Mouse (Mus musculus) MEL (cell line): ENCODE measurements around the gene Sart1.

Source experiments
- CHD1 ChIP-seq: IDR thresholded peaks from 2 replicates; pipeline ENCODE4 v1.6.1; 2012; ENCODE audit warnings: low read depth, mild to moderate bottlenecking, inconsistent platforms, low read length, improper control_type of control experiment
- CTCF ChIP-seq, 3 experiments: IDR thresholded peaks in 2 of 3; conservative IDR thresholded peaks in 1 of 3; 2 replicates each; pipeline ENCODE4 v1.5.1; 2011 to 2012; ENCODE audit warnings: low read length in 3 of 3, low read depth in 2 of 3, mild to moderate bottlenecking in 2 of 3, improper control_type of control experiment in 1 of 3, inconsistent platforms in 1 of 3, mixed read lengths in 1 of 3, moderate library complexity in 1 of 3; ENCODE audit not compliant: control insufficient read depth in 1 of 3, insufficient read depth in 1 of 3, poor library complexity in 1 of 3, severe bottlenecking in 1 of 3
- E2F4 ChIP-seq: IDR thresholded peaks from 2 replicates; pipeline ENCODE4 v1.6.1; 2011; ENCODE audit warnings: low read depth, low read length, improper control_type of control experiment, borderline replicate concordance
- GATA1 ChIP-seq: IDR thresholded peaks from 2 replicates; pipeline ENCODE4 v1.6.1; 2011; ENCODE audit warnings: low read depth, low read length, improper control_type of control experiment
- KAT2A ChIP-seq: conservative IDR thresholded peaks from 2 replicates; pipeline ENCODE4 v1.6.1; 2012; ENCODE audit warnings: low read depth, low read length, improper control_type of control experiment, inconsistent platforms
- POLR2A ChIP-seq, 2 experiments: IDR thresholded peaks; 2 replicates each; pipeline ENCODE4 v1.6.1; 2011 to 2012; ENCODE audit warnings: low read length in 2 of 2, mild to moderate bottlenecking in 2 of 2, control low read depth in 1 of 2, improper control_type of control experiment in 1 of 2, low read depth in 1 of 2, moderate library complexity in 1 of 2; ENCODE audit not compliant: control insufficient read depth in 1 of 2, insufficient read depth in 1 of 2, poor library complexity in 1 of 2
- TAL1 ChIP-seq: IDR thresholded peaks from 2 replicates; pipeline ENCODE4 v1.6.1; 2012; ENCODE audit warnings: mild to moderate bottlenecking, inconsistent platforms, low read length, moderate library complexity, mixed read lengths
- TCF12 ChIP-seq: IDR thresholded peaks from 2 replicates; pipeline ENCODE4 v1.6.1; 2014; ENCODE audit warnings: low read depth, mild to moderate bottlenecking, inconsistent platforms, low read length, improper control_type of control experiment, moderate library complexity
- ZC3H11A ChIP-seq: IDR thresholded peaks from 2 replicates; pipeline ENCODE4 v1.6.1; 2012; ENCODE audit warnings: low read depth, mild to moderate bottlenecking, inconsistent platforms, low read length, improper control_type of control experiment
- ZNF384 ChIP-seq: IDR thresholded peaks from 2 replicates; pipeline ENCODE4 v1.6.1; 2012; ENCODE audit warnings: low read depth, mild to moderate bottlenecking, inconsistent platforms, low read length, improper control_type of control experiment

- TF ChIP-seq ZNF384: no peak
- no peak for TF ChIP-seq POLR2A (IDR thresholded peaks at IDR 0.05; ENCODE audit: control insufficient read depth in 1 of 2, insufficient read depth in 1 of 2, low read depth in 1 of 2, low read length in 2 of 2, poor library complexity in 1 of 2)
- TF ChIP-seq E2F4: no peak
- TF ChIP-seq TCF12: no peak
- TF ChIP-seq TAL1: no peak
- TF ChIP-seq CHD1: no peak
- no peak for TF ChIP-seq GATA1
- no peak for TF ChIP-seq CTCF (IDR thresholded peaks at IDR 0.05 in 2 of 3, conservative IDR thresholded peaks at IDR 0.05 in 1 of 3; ENCODE audit: control insufficient read depth in 1 of 3, insufficient read depth in 1 of 3, low read depth in 2 of 3, low read length in 3 of 3, poor library complexity in 1 of 3, severe bottlenecking in 1 of 3)
- no peak for TF ChIP-seq KAT2A
- no peak for TF ChIP-seq ZC3H11A
Measured at GRCm38 (mm10) chr19:5362186-5362585, 26.3 kb downstream of the Sart1 start.
